Mouse (Mus musculus) heart, embryonic 10.5 days (tissue): ENCODE measurements around the gene Sult2b1. TPM values are rescaled to one million over a fixed set of nuclear protein-coding genes. Genes with fewer than 3 reads are reported as not detected.

Experiments used
- DNase-seq: peaks from one replicate; pipeline ENCODE4 v3.0.0-alpha.2; 2017; ENCODE audit warnings: low spot score
- H3K27ac ChIP-seq: fragments of 300-500 bp; sonication (generic); 2 replicates; pipeline ENCODE4 v1.5.1; 2016; ENCODE audit warnings: mild to moderate bottlenecking
- H3K27me3 ChIP-seq: fragments of 300-500 bp; sonication (generic); 2 replicates; pipeline ENCODE4 v1.6.1; 2016; ENCODE audit warnings: mild to moderate bottlenecking; ENCODE audit not compliant: poor library complexity, insufficient read depth, severe bottlenecking
- H3K36me3 ChIP-seq: fragments of 300-500 bp; sonication (generic); 2 replicates; pipeline ENCODE4 v1.6.1; 2016; ENCODE audit warnings: mild to moderate bottlenecking, moderate library complexity
- H3K4me1 ChIP-seq: fragments of 300-500 bp; sonication (generic); 2 replicates; pipeline ENCODE4 v1.6.1; 2016; ENCODE audit warnings: mild to moderate bottlenecking
- H3K4me3 ChIP-seq: fragments of 300-500 bp; sonication (generic); 2 replicates; pipeline ENCODE4 v1.5.1; 2016; ENCODE audit warnings: mild to moderate bottlenecking, moderate library complexity
- H3K9me3 ChIP-seq: fragments of 300-500 bp; sonication (generic); 2 replicates; pipeline ENCODE4 v1.6.1; 2016; ENCODE audit warnings: mild to moderate bottlenecking, moderate library complexity
- WGBS: fragments of 180-500 bp; shearing (Covaris S2); methylation state at CpG from one replicate; pipeline ENCODE4 v1.1.7; 2016; 5-methylcytosine and 5-hydroxymethylcytosine counted together
- polyA plus RNA-seq: library from polyadenylated mRNA; unstranded; fragments of >200 nt; fragmentation: Nextera tagmentation; extraction: Ambion mirVana; gene quantifications from 2 replicates; pipeline ENCODE4 v1.2.1, GENCODE M21; 2016

Gene Sult2b1
- polyA plus RNA-seq, 1 experiment from 2014 or later = 0.79 TPM

DNA sequence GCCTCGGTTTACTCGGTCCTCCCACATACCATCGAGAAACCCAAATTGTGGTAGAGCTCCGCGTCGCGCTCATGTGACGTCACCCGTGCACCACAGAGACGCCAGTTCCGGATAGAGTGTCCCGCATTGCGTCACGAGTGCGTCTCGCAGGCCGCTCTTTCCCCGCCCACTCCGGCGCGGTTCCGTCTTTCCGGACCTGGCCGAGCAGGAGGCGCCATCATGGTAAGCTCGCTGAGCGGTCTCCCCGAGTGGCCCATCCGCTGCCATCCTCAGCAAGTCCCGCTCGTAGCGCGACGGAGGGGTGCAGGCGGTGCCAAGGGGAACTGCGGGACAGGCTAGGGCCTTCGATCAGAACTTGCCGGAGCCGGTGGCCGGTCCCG lies 66.6 kb downstream of the Sult2b1 start, which contains the start of gene Sphk2:
Gene Sphk2 (minus strand): TSS at position 85 of the 380 bp plus-strand sequence.
- Histone ChIP-seq H3K4me1 (peaks cover 67% of the 10 kb centered on the region), H3K36me3 (peaks cover 50% of the 10 kb centered on the region), H3K27ac (peak within 1 kb of the TSS; percentile 98), H3K9me3 (no peaks in the 10 kb centered on the region), H3K4me3 (peak within 1 kb of the TSS; percentile 99), H3K27me3 (no peaks in the 10 kb centered on the region)
- DNase-seq = peak; percentile 98
- WGBS = under 1% methylated on average over 41 of the region's 41 CpGs

DNA sequence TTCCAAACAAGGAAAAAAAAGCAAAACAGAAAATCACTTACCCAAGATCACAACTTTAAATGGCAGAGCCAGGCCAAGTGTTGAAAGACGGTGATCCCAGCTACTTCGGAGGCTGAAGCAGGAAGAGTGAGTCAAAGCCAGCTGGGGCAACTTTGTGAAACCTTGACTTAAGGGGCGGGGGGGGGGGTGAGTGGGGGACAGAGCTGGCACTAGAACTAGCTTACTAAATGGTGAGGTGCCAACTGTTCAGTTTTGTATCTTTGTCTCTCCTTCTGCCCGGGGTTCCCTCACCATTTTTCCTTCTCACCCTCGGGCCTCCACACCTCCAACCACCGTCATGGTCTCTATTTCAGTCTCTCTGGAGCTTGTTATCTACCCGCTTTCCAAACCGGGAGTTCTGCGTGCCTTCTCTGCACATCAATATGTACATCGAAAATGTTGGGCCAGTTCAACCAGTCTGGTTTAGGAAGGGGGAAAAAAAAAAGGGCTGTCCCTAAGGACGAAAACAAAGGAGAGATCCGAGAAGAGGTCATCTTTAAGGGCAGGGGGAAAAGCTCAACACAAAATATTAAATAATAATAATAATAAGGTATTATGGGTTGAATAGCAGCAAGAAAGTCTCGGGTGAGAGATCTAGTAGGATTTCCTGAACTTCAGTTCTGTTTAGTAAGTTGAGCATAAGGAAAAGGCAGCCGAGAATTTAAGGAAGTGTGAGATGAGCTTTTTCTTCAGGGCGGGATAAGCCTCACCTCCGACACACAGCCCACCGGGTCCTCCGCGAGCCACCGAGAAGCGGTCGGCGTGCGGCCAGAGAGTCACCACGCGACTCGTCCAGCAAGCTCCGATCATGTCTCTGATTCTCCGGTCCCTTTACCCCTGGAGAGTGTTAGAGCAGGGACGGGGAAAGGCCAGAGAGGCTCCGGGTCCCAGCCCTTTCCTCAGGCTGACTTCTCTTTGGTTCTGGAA lies 67.2 kb downstream of the Sult2b1 start:
- Histone ChIP-seq H3K27me3 (no peaks in the 10 kb centered on the region), H3K36me3 (peaks cover 50% of the 10 kb centered on the region), H3K4me3 (peak overlapping the region; percentile 99), H3K27ac (peak overlapping the region; percentile 98), H3K4me1 (peaks cover 63% of the 10 kb centered on the region), H3K9me3 (no peaks in the 10 kb centered on the region)
- WGBS = 9% methylated on average over 31 of the region's 31 CpGs
- DNase-seq = no peak

GRCm38 (mm10) chr7:45716460-45716857 lies 68.0 kb downstream of the Sult2b1 start:
- DNase-seq = no peak
- Histone ChIP-seq H3K27me3 (no peaks in the 10 kb centered on the region), H3K27ac (peak overlapping the region; percentile 98; the same call in 1 of the 2 replicates), H3K4me3 (peak overlapping the region; percentile 99), H3K36me3 (peaks cover 50% of the 10 kb centered on the region), H3K9me3 (no peaks in the 10 kb centered on the region), H3K4me1 (peaks cover 55% of the 10 kb centered on the region)
- 84% methylated on average over 3 of the region's 3 CpGs for WGBS

DNA sequence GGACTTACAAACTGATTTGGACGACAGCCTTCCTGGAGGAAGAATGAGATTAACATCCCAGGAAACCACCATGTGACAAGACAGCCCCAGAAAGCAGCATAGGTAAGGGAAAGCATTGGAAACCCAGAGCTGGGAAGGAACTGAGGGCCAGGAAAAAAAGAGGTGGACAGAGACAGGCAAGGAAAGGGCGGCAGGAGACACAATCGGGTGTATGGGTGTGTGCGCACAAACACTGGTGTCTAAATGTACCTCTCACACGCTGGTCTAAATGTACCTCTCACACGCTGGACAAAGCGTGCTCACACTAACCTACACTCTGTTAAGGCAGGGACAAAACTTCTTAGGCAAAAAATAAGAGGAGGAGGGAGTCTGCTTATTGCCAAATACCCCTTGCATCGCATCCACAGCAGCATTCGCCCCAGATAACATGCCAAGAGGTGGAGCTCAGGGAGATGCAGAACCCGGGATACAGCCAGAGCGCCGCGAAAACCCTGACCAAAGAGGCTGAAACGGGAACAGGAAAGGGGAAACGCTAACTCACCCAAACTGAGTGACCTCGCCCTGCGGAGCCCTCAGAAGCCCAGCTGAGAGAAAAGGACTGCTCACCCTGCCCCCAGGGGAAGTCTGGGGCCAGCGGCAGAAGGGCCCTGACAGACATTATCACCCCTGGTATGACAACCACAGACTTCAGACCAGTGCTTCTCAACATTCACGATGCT lies 68.6 kb downstream of the Sult2b1 start:
- Histone ChIP-seq H3K36me3 (peaks cover 50% of the 10 kb centered on the region), H3K4me1 (peaks cover 49% of the 10 kb centered on the region), H3K27ac (peak overlapping the region; percentile 88; the same call in 1 of the 2 replicates), H3K9me3 (no peaks in the 10 kb centered on the region), H3K4me3 (peak overlapping the region; percentile 99), H3K27me3 (no peaks in the 10 kb centered on the region)
- WGBS = 78% methylated on average over 19 of the region's 19 CpGs
- no peak for DNase-seq

- Histone ChIP-seq H3K36me3 (peaks cover 50% of the 10 kb centered on the region), H3K27me3 (no peaks in the 10 kb centered on the region), H3K4me3 (peak within 1 kb of the TSS; percentile 99), H3K4me1 (peaks cover 46% of the 10 kb centered on the region), H3K27ac (peak within 1 kb of the TSS; percentile 88), H3K9me3 (no peaks in the 10 kb centered on the region)
- peak; percentile 99 for DNase-seq
- 8% methylated on average over 33 of the region's 34 CpGs for WGBS
Observed at GRCm38 (mm10) chr7:45715090-45715708, 69.3 kb downstream of the Sult2b1 start, which contains the start of gene Rpl18. Rpl18 (plus strand) TSS chr7:45715457.

- peak overlapping the region; percentile 99 for H3K4me3 ChIP-seq
Observed at GRCm38 (mm10) chr7:45714630-45715089, 69.8 kb downstream of the Sult2b1 start.

DNA sequence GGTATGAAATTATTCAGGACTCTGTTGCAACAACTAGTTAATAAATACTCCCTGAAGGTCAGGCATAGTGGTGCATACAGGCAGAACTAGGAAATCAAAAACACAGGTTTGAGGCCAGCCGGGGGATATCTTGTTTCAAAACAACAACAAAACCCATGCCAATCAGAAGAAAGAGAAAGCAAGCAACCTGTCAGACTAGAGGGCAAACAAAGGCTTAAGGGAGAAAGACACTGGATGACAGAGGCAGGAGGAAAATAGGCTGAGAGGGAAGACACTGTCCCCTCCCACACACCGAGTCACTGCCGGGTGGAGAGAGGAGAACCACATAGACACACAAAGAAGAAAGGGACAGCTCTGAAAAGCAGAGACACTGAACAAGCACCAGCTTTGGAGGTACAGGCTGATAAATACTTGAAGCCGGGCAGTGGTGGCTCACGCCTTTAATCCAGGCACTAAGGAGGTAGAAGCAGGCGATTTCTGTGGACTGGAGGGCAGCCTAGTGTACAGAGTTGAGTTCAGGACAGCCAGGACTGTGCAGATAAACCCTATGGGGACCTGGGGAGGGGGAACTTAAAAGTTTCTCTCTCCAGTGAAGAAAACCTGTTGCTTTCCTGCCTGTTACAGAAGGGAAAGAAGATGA lies 70.5 kb downstream of the Sult2b1 start:
- 88% methylated on average over 6 of the region's 6 CpGs for WGBS
- Histone ChIP-seq H3K4me1 (peaks cover 43% of the 10 kb centered on the region), H3K27ac (no peak overlapping the region), H3K4me3 (peak overlapping the region; percentile 99), H3K36me3 (peaks cover 45% of the 10 kb centered on the region), H3K27me3 (no peaks in the 10 kb centered on the region), H3K9me3 (no peaks in the 10 kb centered on the region)
- DNase-seq = no peak

More at GRCm38 (mm10) chr7:45714630-45715089, 69.8 kb downstream of the Sult2b1 start:
- Histone ChIP-seq H3K27ac (peak overlapping the region; percentile 88), H3K27me3 (no peaks in the 10 kb centered on the region), H3K36me3 (peaks cover 50% of the 10 kb centered on the region), H3K9me3 (no peaks in the 10 kb centered on the region), H3K4me1 (peaks cover 43% of the 10 kb centered on the region)
- 10% methylated on average over 14 of the region's 14 CpGs for WGBS
- DNase-seq = no peak

- Histone ChIP-seq H3K36me3 (peaks cover 42% of the 10 kb centered on the region), H3K27me3 (no peaks in the 10 kb centered on the region), H3K27ac (no peak overlapping the region), H3K4me3 (no peak overlapping the region), H3K9me3 (no peaks in the 10 kb centered on the region), H3K4me1 (peaks cover 45% of the 10 kb centered on the region)
- WGBS = 94% methylated on average over 16 of the region's 16 CpGs
- DNase-seq = no peak
Observed at GRCm38 (mm10) chr7:45713396-45713795, 71.1 kb downstream of the Sult2b1 start.

- Histone ChIP-seq H3K27ac (no peak overlapping the region), H3K27me3 (no peaks in the 10 kb centered on the region), H3K9me3 (no peaks in the 10 kb centered on the region), H3K4me1 (peaks cover 57% of the 10 kb centered on the region), H3K36me3 (peaks cover 42% of the 10 kb centered on the region), H3K4me3 (no peak overlapping the region)
- no peak for DNase-seq
- 91% methylated on average over 21 of the region's 21 CpGs for WGBS
Observed at GRCm38 (mm10) chr7:45712022-45712757, 72.3 kb downstream of the Sult2b1 start.

DNA sequence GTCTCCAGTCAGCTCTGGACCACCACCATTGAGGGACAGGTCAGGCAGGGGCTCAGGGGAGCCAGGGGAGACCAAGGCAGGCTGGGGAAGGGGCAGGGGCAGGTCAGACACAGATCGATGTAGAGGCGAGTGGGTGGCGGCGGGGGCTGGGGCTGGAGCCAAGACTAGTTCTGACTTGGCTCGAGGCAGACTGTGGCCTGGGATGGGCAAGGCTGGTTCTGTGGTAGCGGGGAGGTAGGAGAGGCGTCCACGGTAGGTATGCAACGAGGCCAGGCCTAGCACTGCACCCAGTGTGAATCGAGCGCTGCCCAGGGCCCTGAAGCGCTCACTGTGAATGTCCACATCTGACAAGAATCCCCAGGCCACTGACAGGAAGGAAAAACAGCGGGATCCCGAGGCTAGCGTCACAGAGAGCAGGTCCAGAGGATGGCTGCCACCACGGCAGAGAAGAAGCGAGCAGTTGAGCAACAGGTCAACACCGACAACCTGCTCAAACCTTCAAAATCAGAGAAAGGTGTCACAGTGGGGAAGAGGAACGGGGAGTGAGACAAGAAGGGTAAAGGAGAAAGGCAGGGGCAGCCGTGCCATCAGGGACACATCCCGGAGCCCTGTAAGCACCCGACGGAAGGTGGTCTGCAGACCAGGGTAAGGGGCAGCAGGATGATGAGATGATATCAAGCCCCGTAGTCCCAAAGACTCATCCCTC lies 73.0 kb downstream of the Sult2b1 start:
- H3K4me1 ChIP-seq = peaks cover 57% of the 10 kb centered on the region
- H3K27me3 ChIP-seq = no peaks in the 10 kb centered on the region

GRCm38 (mm10) chr7:45710477-45711191 lies 73.8 kb downstream of the Sult2b1 start:
- Histone ChIP-seq H3K27me3 (no peaks in the 10 kb centered on the region), H3K4me3 (no peak overlapping the region), H3K27ac (no peak overlapping the region), H3K4me1 (peaks cover 57% of the 10 kb centered on the region), H3K36me3 (peaks cover 42% of the 10 kb centered on the region), H3K9me3 (no peaks in the 10 kb centered on the region)
- DNase-seq = no peak
- WGBS = 95% methylated on average over 20 of the region's 20 CpGs

More for the DNA sequence above, 73.0 kb downstream of the Sult2b1 start:
- WGBS = 93% methylated on average over 24 of the region's 24 CpGs
- Histone ChIP-seq H3K4me3 (no peak overlapping the region), H3K9me3 (no peaks in the 10 kb centered on the region), H3K36me3 (peaks cover 42% of the 10 kb centered on the region), H3K27ac (no peak overlapping the region)
- no peak for DNase-seq
